Mouse (Mus musculus) heart, embryonic 12.5 days (tissue): ENCODE results near the gene Ccdc194. TPM values are rescaled to one million over a fixed set of nuclear protein-coding genes. Genes with fewer than 3 reads are reported as not detected.

ENCODE experiments used
- ATAC-seq: fragments of 200-750 bp; cut with Nextera tagmentation; 2 replicates; pipeline ENCODE4 v1.8.0; 2017; ENCODE audit warnings: moderate TSS enrichment, moderate library complexity; ENCODE audit not compliant: insufficient number of reproducible peaks, low FRiP score
- H3K27ac ChIP-seq: fragments of 300-500 bp; sonication (generic); 2 replicates; pipeline ENCODE4 v1.5.1; 2016; ENCODE audit warnings: mild to moderate bottlenecking, moderate library complexity; ENCODE audit not compliant: poor library complexity, severe bottlenecking
- H3K27me3 ChIP-seq: fragments of 300-500 bp; sonication (generic); replicated peaks from 2 replicates; pipeline ENCODE4 v1.6.1; 2016; ENCODE audit warnings: mild to moderate bottlenecking, moderate library complexity
- H3K36me3 ChIP-seq: fragments of 300-500 bp; sonication (generic); 2 replicates; pipeline ENCODE4 v1.6.1; 2016; ENCODE audit warnings: mild to moderate bottlenecking, moderate library complexity
- H3K4me1 ChIP-seq: fragments of 300-500 bp; sonication (generic); replicated peaks from 2 replicates; pipeline ENCODE4 v1.6.1; 2016; ENCODE audit warnings: mild to moderate bottlenecking
- H3K4me2 ChIP-seq: fragments of 300-500 bp; sonication (generic); 2 replicates; pipeline ENCODE4 v1.6.1; 2016; ENCODE audit warnings: mild to moderate bottlenecking, moderate library complexity
- H3K4me3 ChIP-seq: fragments of 300-500 bp; sonication (generic); 2 replicates; pipeline ENCODE4 v1.5.1; 2016; ENCODE audit warnings: mild to moderate bottlenecking
- H3K9ac ChIP-seq: fragments of 300-500 bp; sonication (generic); 2 replicates; pipeline ENCODE4 v1.6.1; 2016; ENCODE audit warnings: mild to moderate bottlenecking, moderate library complexity
- H3K9me3 ChIP-seq: fragments of 300-500 bp; sonication (generic); replicated peaks from 2 replicates; pipeline ENCODE4 v1.6.1; 2016; ENCODE audit warnings: mild to moderate bottlenecking, moderate library complexity
- WGBS: fragments of 180-500 bp; shearing (Covaris S2); methylation state at CpG from one replicate; pipeline ENCODE4 v1.1.7; 2016; 5-methylcytosine and 5-hydroxymethylcytosine counted together
- polyA plus RNA-seq: library from polyadenylated mRNA; unstranded; fragments of >200 nt; fragmentation: Nextera tagmentation; extraction: Ambion mirVana; gene quantifications from 2 replicates; pipeline ENCODE4 v1.2.1, GENCODE M21; 2016

Gene Ccdc194
- polyA plus RNA-seq, 1 experiment from 2014 or later: 1.4 TPM

GRCm38 (mm10) chr8:71474785-71475701 is 50.5 kb downstream of the Ccdc194 start:
- Histone ChIP-seq H3K4me1 (peaks cover 25% of the 10 kb centered on the region), H3K36me3 (peaks cover 55% of the 10 kb centered on the region), H3K9ac (no peak overlapping the region), H3K4me3 (no peak overlapping the region; the same call in 1 of the 2 replicates), H3K4me2 (peak overlapping the region; percentile 92; the same call in 1 of the 2 replicates), H3K27me3 (peaks cover 25% of the 10 kb centered on the region), H3K27ac (no peak overlapping the region; the same call in 1 of the 2 replicates), H3K9me3 (no peaks in the 10 kb centered on the region)
- ATAC-seq: no peak
- WGBS: 88% methylated on average over 25 of the region's 25 CpGs

GRCm38 (mm10) chr8:71474344-71474743 is 51.2 kb downstream of the Ccdc194 start:
- H3K4me3 ChIP-seq: no peak overlapping the region
- H3K9me3 ChIP-seq: no peaks in the 10 kb centered on the region
- H3K9ac ChIP-seq: no peak overlapping the region
- peaks cover 18% of the 10 kb centered on the region for H3K27me3 ChIP-seq
- H3K4me2 ChIP-seq: no peak overlapping the region
- no peak overlapping the region for H3K27ac ChIP-seq
- no peak for ATAC-seq
- 94% methylated on average over 18 of the region's 18 CpGs for WGBS
- H3K36me3 ChIP-seq: peaks cover 55% of the 10 kb centered on the region
- H3K4me1 ChIP-seq: peaks cover 30% of the 10 kb centered on the region

- Histone ChIP-seq H3K9ac (no peak overlapping the region), H3K36me3 (peaks cover 47% of the 10 kb centered on the region), H3K4me1 (peaks cover 30% of the 10 kb centered on the region), H3K27ac (no peak overlapping the region), H3K9me3 (no peaks in the 10 kb centered on the region), H3K27me3 (0 out of 2 replicates have a peak, but pooled peaks cover 5% of the 10 kb centered on the region), H3K4me2 (no peak overlapping the region), H3K4me3 (no peak overlapping the region)
- 88% methylated on average over 8 of the region's 8 CpGs for WGBS
- ATAC-seq: no peak
These were observed 52.7 kb downstream of the Ccdc194 start for GRCm38 (mm10) chr8:71472601-71473386.

GRCm38 (mm10) chr8:71471861-71472260 is 53.6 kb downstream of the Ccdc194 start:
- Histone ChIP-seq H3K4me3 (no peak overlapping the region), H3K9ac (no peak overlapping the region), H3K9me3 (no peaks in the 10 kb centered on the region), H3K4me1 (peaks cover 21% of the 10 kb centered on the region), H3K27me3 (no peaks in the 10 kb centered on the region), H3K4me2 (no peak overlapping the region), H3K36me3 (peaks cover 47% of the 10 kb centered on the region), H3K27ac (no peak overlapping the region)
- 91% methylated on average over 17 of the region's 17 CpGs for WGBS
- ATAC-seq: no peak

- Histone ChIP-seq H3K4me2 (0 out of 2 replicates have a peak overlapping the region, but pooled peaks have one; percentile 85), H3K27ac (no peak overlapping the region), H3K4me3 (no peak overlapping the region), H3K4me1 (peaks cover 20% of the 10 kb centered on the region), H3K36me3 (peaks cover 50% of the 10 kb centered on the region), H3K9me3 (no peaks in the 10 kb centered on the region), H3K27me3 (no peaks in the 10 kb centered on the region), H3K9ac (no peak overlapping the region)
- 74% methylated on average over 5 of the region's 5 CpGs for WGBS
- ATAC-seq: no peak
These were observed 54.6 kb downstream of the Ccdc194 start for GRCm38 (mm10) chr8:71470913-71471255.

GRCm38 (mm10) chr8:71470146-71470912 is 55.2 kb downstream of the Ccdc194 start:
- ATAC-seq: no peak
- Histone ChIP-seq H3K36me3 (peaks cover 49% of the 10 kb centered on the region), H3K27me3 (no peaks in the 10 kb centered on the region), H3K9me3 (no peaks in the 10 kb centered on the region), H3K4me1 (peaks cover 20% of the 10 kb centered on the region), H3K9ac (peak overlapping the region; percentile 94), H3K4me3 (peak overlapping the region; percentile 96), H3K4me2 (peak overlapping the region; percentile 85), H3K27ac (no peak overlapping the region)
- 90% methylated on average over 3 of the region's 3 CpGs for WGBS

Other genes starting within 250 kb of the Ccdc194 start
- 68.6 and 69.9 TPM in 2 replicates for gene Use1, start 158.9 kb downstream of the Ccdc194 start, polyA plus RNA-seq
- gene Ocel1, start 154.4 kb downstream of the Ccdc194 start, polyA plus RNA-seq: 5.5 and 5.7 TPM in 2 replicates
- 63.6 and 64.3 TPM in 2 replicates for gene Nr2f6, start 143.8 kb downstream of the Ccdc194 start, polyA plus RNA-seq
- gene Ushbp1, start 129.9 kb downstream of the Ccdc194 start, polyA plus RNA-seq: 4.8 and 6.1 TPM in 2 replicates
- gene Babam1, start 128.8 kb downstream of the Ccdc194 start, polyA plus RNA-seq: 77.6 and 94.2 TPM in 2 replicates
- 28.8 and 30.2 TPM in 2 replicates for gene Ankle1, start 119.7 kb downstream of the Ccdc194 start, polyA plus RNA-seq
- gene Abhd8, start 62.1 kb downstream of the Ccdc194 start, polyA plus RNA-seq: 35.4 and 36.7 TPM in 2 replicates
- gene Mrpl34, start 60.8 kb downstream of the Ccdc194 start, polyA plus RNA-seq: 172 and 175 TPM in 2 replicates
- 85.4 and 89.9 TPM in 2 replicates for gene Dda1, start 56.5 kb downstream of the Ccdc194 start, polyA plus RNA-seq
- 2.7 and 3.8 TPM in 2 replicates for gene Ano8, start 39.7 kb downstream of the Ccdc194 start, polyA plus RNA-seq
- gene Gtpbp3, start 37.6 kb downstream of the Ccdc194 start, polyA plus RNA-seq: 11.6 and 12.8 TPM in 2 replicates
- 184 and 202 TPM in 2 replicates for gene Plvap, start 14.0 kb downstream of the Ccdc194 start, polyA plus RNA-seq
- gene Bst2, start 11.7 kb upstream of the Ccdc194 start, polyA plus RNA-seq: 25.6 and 28.8 TPM in 2 replicates
- 51.8 and 53.4 TPM in 2 replicates for gene Mvb12a, start 17.2 kb upstream of the Ccdc194 start, polyA plus RNA-seq
- gene Tmem221, start 33.2 kb upstream of the Ccdc194 start, polyA plus RNA-seq: 0.28 and 0.58 TPM in 2 replicates
- not detected in 2 replicates for gene Nxnl1, start 40.9 kb upstream of the Ccdc194 start, polyA plus RNA-seq
- 21.2 and 22.6 TPM in 2 replicates for gene Slc27a1, start 43.2 kb upstream of the Ccdc194 start, polyA plus RNA-seq
- 178 and 179 TPM in 2 replicates for gene Pgls, start 66.5 kb upstream of the Ccdc194 start, polyA plus RNA-seq
- gene Fam129c, start 71.9 kb upstream of the Ccdc194 start, polyA plus RNA-seq: 2.2 and 2.4 TPM in 2 replicates
- 60.7 and 61.4 TPM in 2 replicates for gene Colgalt1, start 85.3 kb upstream of the Ccdc194 start, polyA plus RNA-seq
- gene Unc13a, start 146.0 kb upstream of the Ccdc194 start, polyA plus RNA-seq: 0.47 and 0.64 TPM in 2 replicates
- gene Jak3, start 150.6 kb upstream of the Ccdc194 start, polyA plus RNA-seq: 10.6 and 11.8 TPM in 2 replicates
- gene Insl3, start 163.5 kb upstream of the Ccdc194 start, polyA plus RNA-seq: 2.0 and 2.4 TPM in 2 replicates
- 3.4 and 3.7 TPM in 2 replicates for gene B3gnt3, start 176.1 kb upstream of the Ccdc194 start, polyA plus RNA-seq
- gene Fcho1, start 200.0 kb upstream of the Ccdc194 start, polyA plus RNA-seq: 1.6 and 2.1 TPM in 2 replicates